Mouse (Mus musculus) stomach, postnatal 0 days (tissue): ENCODE results near the gene Kit. TPM values are rescaled to one million over a fixed set of nuclear protein-coding genes. Genes with fewer than 3 reads are reported as not detected.

Experiments
- ATAC-seq: fragments of 200-750 bp; cut with Nextera tagmentation; 2 replicates; pipeline ENCODE4 v1.8.0; 2017; ENCODE audit not compliant: low FRiP score, low TSS enrichment
- DNase-seq: peaks from one replicate; pipeline ENCODE4 v3.0.0-alpha.2; 2016; ENCODE audit warnings: low spot score
- H3K27ac ChIP-seq: fragments of 300-500 bp; sonication (generic); replicated peaks from 2 replicates; pipeline ENCODE4 v1.5.1; 2014; ENCODE audit warnings: mild to moderate bottlenecking, control low read depth
- H3K27me3 ChIP-seq: fragments of 300-500 bp; sonication (generic); 2 replicates; pipeline ENCODE4 v1.6.1; 2014; ENCODE audit warnings: low read length; ENCODE audit not compliant: control insufficient read depth, insufficient read depth
- H3K36me3 ChIP-seq: fragments of 300-500 bp; sonication (generic); 2 replicates; pipeline ENCODE4 v1.6.1; 2014; ENCODE audit warnings: low read length, mixed read lengths; ENCODE audit not compliant: control insufficient read depth, insufficient read depth
- H3K4me1 ChIP-seq: fragments of 300-500 bp; sonication (generic); replicated peaks from 2 replicates; pipeline ENCODE4 v1.6.1; 2014; ENCODE audit warnings: antibody characterized with exemption; ENCODE audit not compliant: control insufficient read depth, insufficient read depth
- H3K4me2 ChIP-seq: fragments of 300-500 bp; sonication (generic); replicated peaks from 2 replicates; pipeline ENCODE4 v1.6.1; 2014; ENCODE audit warnings: low read depth, mild to moderate bottlenecking, control low read depth, moderate library complexity
- H3K4me3 ChIP-seq: fragments of 300-500 bp; sonication (generic); 2 replicates; pipeline ENCODE4 v1.5.1; 2014; ENCODE audit warnings: low read depth, low read length, control low read depth
- H3K9ac ChIP-seq: fragments of 300-500 bp; sonication (generic); 2 replicates; pipeline ENCODE4 v1.6.1; 2014; ENCODE audit warnings: mild to moderate bottlenecking, low read length, control low read depth, mixed read lengths
- H3K9me3 ChIP-seq: fragments of 300-500 bp; sonication (generic); 2 replicates; pipeline ENCODE4 v1.6.1; 2016; ENCODE audit warnings: low read length; ENCODE audit not compliant: control insufficient read depth
- CTCF ChIP-seq: IDR thresholded peaks from 2 replicates; pipeline ENCODE4 v1.5.1; 2016; ENCODE audit warnings: antibody characterized with exemption, low read depth, mild to moderate bottlenecking, moderate library complexity
- EP300 ChIP-seq: optimal IDR thresholded peaks from 2 replicates; pipeline ENCODE3; 2016; ENCODE audit warnings: antibody characterized with exemption
- WGBS: fragments of 180-500 bp; shearing (Covaris S2); extraction: QIAGEN DNeasy Blood & Tissue Kit; methylation state at CpG from one replicate; pipeline ENCODE4 v1.1.7; 2014; 5-methylcytosine and 5-hydroxymethylcytosine counted together
- polyA plus RNA-seq: library from polyadenylated mRNA; unstranded; fragments of >200 nt; fragmentation: Nextera tagmentation; extraction: Ambion mirVana; gene quantifications from 2 replicates; pipeline ENCODE4 v1.2.1, GENCODE M21; 2015

Kit gene
- polyA plus RNA-seq, 1 experiment from 2014 or later: 15.9 TPM

- no peak overlapping the region for H3K27ac ChIP-seq
- 75% methylated on average over 6 of the region's 6 CpGs for WGBS
- H3K4me3 ChIP-seq: no peak overlapping the region
- H3K9ac ChIP-seq: no peak overlapping the region
- H3K9me3 ChIP-seq: no peaks in the 10 kb centered on the region
- ATAC-seq (no peak), DNase-seq (no peak)
- no peaks in the 10 kb centered on the region for H3K4me1 ChIP-seq
- no peak for TF ChIP-seq EP300
- TF ChIP-seq CTCF: no peak
- no peaks in the 10 kb centered on the region for H3K27me3 ChIP-seq
- no peaks in the 10 kb centered on the region for H3K36me3 ChIP-seq
- H3K4me2 ChIP-seq: no peak overlapping the region
These were observed 52.0 kb downstream of the Kit start for GRCm38 (mm10) chr5:75626703-75627102.

- Histone ChIP-seq H3K9ac (no peak overlapping the region), H3K27me3 (no peaks in the 10 kb centered on the region), H3K4me1 (no peaks in the 10 kb centered on the region), H3K4me2 (no peak overlapping the region), H3K27ac (no peak overlapping the region), H3K9me3 (no peaks in the 10 kb centered on the region), H3K4me3 (no peak overlapping the region), H3K36me3 (no peaks in the 10 kb centered on the region)
- TF ChIP-seq CTCF: no peak
- DNase-seq: no peak
- no peak for ATAC-seq
- 76% methylated on average over 5 of the region's 5 CpGs for WGBS
These were observed 57.5 kb downstream of the Kit start for GRCm38 (mm10) chr5:75632257-75632656.

DNA sequence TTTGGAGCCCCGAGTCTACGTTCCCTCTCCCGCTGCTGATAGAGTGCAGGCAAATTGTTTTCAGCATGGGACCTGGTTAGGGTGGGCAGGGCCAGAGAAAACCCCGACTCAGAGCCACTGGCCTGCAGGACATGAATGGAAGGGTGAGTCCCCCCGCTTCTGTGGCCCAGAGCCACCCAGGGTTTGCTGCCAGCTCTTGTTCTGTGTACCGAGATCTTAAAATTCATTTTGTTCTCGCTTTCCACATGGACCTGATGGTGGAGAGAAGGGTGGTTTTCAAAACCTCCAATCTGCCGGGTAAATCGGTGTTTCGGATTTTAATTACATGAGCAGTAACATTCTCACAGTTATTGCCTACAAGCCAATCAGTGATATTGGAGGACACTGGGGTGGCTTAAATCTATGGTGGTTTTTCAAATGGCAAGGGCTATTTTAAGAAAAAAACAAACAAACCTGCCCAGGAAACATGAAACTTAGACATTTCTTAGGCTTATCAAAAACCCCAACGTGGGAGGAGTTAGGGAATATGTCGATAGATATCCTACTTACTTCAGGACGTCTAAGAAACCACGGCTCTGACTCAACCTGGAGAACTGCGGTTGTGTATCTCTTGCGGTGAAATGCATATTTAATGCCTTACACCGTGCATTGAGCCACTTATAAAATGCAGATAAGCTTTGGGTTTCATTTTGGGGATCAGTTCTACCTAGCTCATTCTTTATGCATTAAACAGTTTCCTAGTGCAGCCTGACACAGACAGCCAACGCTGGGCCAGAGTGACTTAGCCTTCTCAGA is 58.3 kb downstream of the Kit start:
- no peak overlapping the region for H3K27ac ChIP-seq

GRCm38 (mm10) chr5:75635385-75635784 is 60.7 kb downstream of the Kit start:
- no peaks in the 10 kb centered on the region for H3K9me3 ChIP-seq
- WGBS: 81% methylated on average over 12 of the region's 12 CpGs

More for the DNA sequence above, 58.3 kb downstream of the Kit start:
- H3K4me3 ChIP-seq: no peak overlapping the region
- H3K9ac ChIP-seq: no peak overlapping the region
- no peak overlapping the region for H3K4me2 ChIP-seq
- H3K4me1 ChIP-seq: no peaks in the 10 kb centered on the region
- no peaks in the 10 kb centered on the region for H3K27me3 ChIP-seq
- H3K9me3 ChIP-seq: no peaks in the 10 kb centered on the region
- WGBS: 79% methylated on average over 18 of the region's 18 CpGs
- DNase-seq: no peak
- no peaks in the 10 kb centered on the region for H3K36me3 ChIP-seq
- ATAC-seq: no peak
- TF ChIP-seq CTCF: no peak
- TF ChIP-seq EP300: no peak

DNA sequence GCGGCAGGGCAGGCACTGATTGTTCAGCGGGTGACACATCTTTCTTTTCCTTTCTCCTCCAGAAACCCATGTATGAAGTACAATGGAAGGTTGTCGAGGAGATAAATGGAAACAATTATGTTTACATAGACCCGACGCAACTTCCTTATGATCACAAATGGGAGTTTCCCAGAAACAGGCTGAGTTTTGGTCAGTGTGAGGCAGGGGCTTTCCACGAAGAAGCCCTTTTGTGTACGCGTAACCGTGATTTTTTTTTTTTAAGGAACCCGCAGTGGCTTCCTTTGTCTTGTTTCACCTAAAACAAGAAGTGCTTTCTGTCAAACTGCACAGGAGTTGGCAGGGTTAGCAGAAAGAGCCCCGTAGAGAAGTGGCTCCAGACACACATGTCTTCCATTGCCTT is 65.9 kb downstream of the Kit start:
- no peak for DNase-seq
- WGBS: 57% methylated on average over 11 of the region's 11 CpGs

More at GRCm38 (mm10) chr5:75635385-75635784, 60.7 kb downstream of the Kit start:
- Histone ChIP-seq H3K27me3 (no peaks in the 10 kb centered on the region), H3K4me2 (no peak overlapping the region), H3K4me3 (no peak overlapping the region), H3K4me1 (no peaks in the 10 kb centered on the region), H3K36me3 (no peaks in the 10 kb centered on the region), H3K27ac (no peak overlapping the region), H3K9ac (no peak overlapping the region)
- ATAC-seq: no peak
- TF ChIP-seq CTCF: no peak
- TF ChIP-seq EP300: no peak
- DNase-seq: no peak

DNA sequence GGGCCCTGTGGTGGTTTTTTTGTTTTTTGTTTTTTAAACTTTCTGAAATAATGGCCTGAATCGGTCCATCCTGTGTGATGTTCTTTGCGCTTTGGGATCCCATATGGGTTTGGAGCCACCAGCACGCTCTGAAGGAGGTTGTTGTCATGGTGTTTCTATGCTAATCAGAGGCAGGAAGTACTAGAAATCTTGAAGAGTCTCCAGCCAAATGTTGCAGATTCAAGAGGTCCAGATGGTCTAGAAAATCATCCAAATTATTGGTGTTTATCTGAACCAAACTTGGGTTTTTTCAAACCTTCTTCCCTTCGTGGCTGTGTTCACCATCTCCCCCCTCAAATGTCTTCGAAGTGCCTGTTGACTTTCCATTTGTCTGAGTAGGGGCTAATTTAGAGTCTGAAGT is 72.3 kb downstream of the Kit start:
- no peaks in the 10 kb centered on the region for H3K9me3 ChIP-seq
- TF ChIP-seq CTCF (no peak), EP300 (no peak)
- no peak overlapping the region for H3K27ac ChIP-seq
- no peak overlapping the region for H3K4me3 ChIP-seq
- no peak overlapping the region for H3K9ac ChIP-seq
- no peak overlapping the region for H3K4me2 ChIP-seq
- DNase-seq (no peak), ATAC-seq (no peak)
- no peaks in the 10 kb centered on the region for H3K36me3 ChIP-seq
- 90% methylated on average over 5 of the region's 5 CpGs for WGBS
- H3K27me3 ChIP-seq: no peaks in the 10 kb centered on the region
- H3K4me1 ChIP-seq: no peaks in the 10 kb centered on the region

More for the DNA sequence above, 65.9 kb downstream of the Kit start:
- Histone ChIP-seq H3K9me3 (no peaks in the 10 kb centered on the region), H3K4me1 (no peaks in the 10 kb centered on the region), H3K27me3 (no peaks in the 10 kb centered on the region), H3K9ac (no peak overlapping the region), H3K27ac (no peak overlapping the region), H3K4me3 (no peak overlapping the region), H3K36me3 (no peaks in the 10 kb centered on the region), H3K4me2 (no peak overlapping the region)
- ATAC-seq: no peak
- TF ChIP-seq CTCF (no peak), EP300 (no peak)
